Mouse (Mus musculus) forebrain, embryonic 11.5 days (tissue): ENCODE data around the gene Wfdc21. TPM values are rescaled to one million over a fixed set of nuclear protein-coding genes. Genes with fewer than 3 reads are reported as not detected.

Experiments
- ATAC-seq: fragments of 200-750 bp; cut with Nextera tagmentation; replicated peaks from 2 replicates; pipeline ENCODE4 v1.8.0; 2017; ENCODE audit warnings: moderate TSS enrichment; ENCODE audit not compliant: low FRiP score
- DNase-seq: peaks from one replicate; pipeline ENCODE4 v3.0.0-alpha.2; 2017; ENCODE audit warnings: low spot score
- H3K27ac ChIP-seq: fragments of 300-500 bp; sonication (generic); 2 replicates; pipeline ENCODE4 v1.5.1; 2014; ENCODE audit warnings: low read depth, low read length
- H3K27me3 ChIP-seq: fragments of 300-500 bp; sonication (generic); 2 replicates; pipeline ENCODE4 v1.6.1; 2014; ENCODE audit warnings: mild to moderate bottlenecking, low read length, mixed read lengths; ENCODE audit not compliant: control insufficient read depth, insufficient read depth
- H3K36me3 ChIP-seq: fragments of 300-500 bp; sonication (generic); 2 replicates; pipeline ENCODE4 v1.6.1; 2014; ENCODE audit warnings: mild to moderate bottlenecking, low read length, moderate library complexity, mixed read lengths; ENCODE audit not compliant: control insufficient read depth, insufficient read depth
- H3K4me1 ChIP-seq: fragments of 300-500 bp; sonication (generic); replicated peaks from 2 replicates; pipeline ENCODE4 v1.6.1; 2014; ENCODE audit warnings: low read length, mixed read lengths; ENCODE audit not compliant: control insufficient read depth, insufficient read depth
- H3K4me2 ChIP-seq: fragments of 300-500 bp; sonication (generic); 2 replicates; pipeline ENCODE4 v1.6.1; 2014; ENCODE audit warnings: low read depth, mild to moderate bottlenecking, low read length, moderate library complexity, mixed read lengths; ENCODE audit not compliant: severe bottlenecking
- H3K4me3 ChIP-seq: fragments of 300-500 bp; sonication (generic); 2 replicates; pipeline ENCODE4 v1.5.1; 2014; ENCODE audit warnings: low read depth, low read length
- H3K9ac ChIP-seq: fragments of 300-500 bp; sonication (generic); 2 replicates; pipeline ENCODE4 v1.6.1; 2014; ENCODE audit warnings: low read length
- H3K9me3 ChIP-seq: fragments of 300-500 bp; sonication (generic); 2 replicates; pipeline ENCODE4 v1.6.1; 2016; ENCODE audit warnings: low read length, mixed read lengths; ENCODE audit not compliant: control insufficient read depth
- WGBS: fragments of 180-500 bp; shearing (Covaris S2); extraction: QIAGEN DNeasy Blood & Tissue Kit; methylation state at CpG from one replicate; pipeline ENCODE4 v1.1.7; 2014; 5-methylcytosine and 5-hydroxymethylcytosine counted together
- polyA plus RNA-seq: library from polyadenylated mRNA; unstranded; fragments of >200 nt; fragmentation: Nextera tagmentation; extraction: Ambion mirVana; gene quantifications from 2 replicates; pipeline ENCODE4 v1.2.1, GENCODE M21; 2014

Wfdc21 gene
- polyA plus RNA-seq, 1 experiment from 2014 or later, result not detected

DNA sequence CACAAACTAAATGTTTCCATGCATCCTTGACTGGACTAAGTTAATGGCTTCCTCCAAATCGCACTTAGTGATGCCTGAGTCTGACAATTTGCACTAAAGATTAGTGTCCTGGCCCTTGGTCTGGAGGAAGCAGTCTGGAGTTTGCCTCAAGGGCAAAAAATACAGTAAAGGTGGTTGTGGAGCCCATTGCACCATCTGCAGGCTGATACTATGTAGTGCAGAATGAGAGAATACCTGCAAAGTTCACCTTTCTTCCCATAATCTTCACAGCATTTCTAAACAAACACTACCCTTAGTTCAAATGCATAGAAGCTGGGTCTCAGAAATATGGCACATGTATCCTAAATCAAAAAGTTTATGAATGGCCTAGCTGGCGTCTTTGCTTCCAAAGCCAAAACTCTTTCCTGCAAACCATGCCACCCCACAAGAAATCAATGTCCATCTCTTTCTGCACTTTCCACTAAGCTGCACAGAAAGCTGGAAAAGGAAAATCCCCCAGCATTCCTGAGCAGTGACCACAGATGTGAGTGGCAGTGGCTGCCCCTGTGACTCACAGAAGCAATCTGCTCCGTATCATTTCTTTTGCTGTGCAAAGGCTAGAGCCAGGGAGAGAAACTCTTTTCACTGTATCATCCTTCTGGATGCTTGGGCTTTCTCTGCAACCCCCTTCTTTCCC is 17.8 kb upstream of the Wfdc21 start:
- ATAC-seq (no peak), DNase-seq (no peak)
- Histone ChIP-seq H3K27ac (no peak overlapping the region), H3K4me2 (no peak overlapping the region), H3K27me3 (no peaks in the 10 kb centered on the region), H3K9me3 (no peaks in the 10 kb centered on the region), H3K9ac (no peak overlapping the region), H3K4me3 (no peak overlapping the region), H3K36me3 (no peaks in the 10 kb centered on the region), H3K4me1 (no peaks in the 10 kb centered on the region)
- WGBS, result 67% methylated on average over 3 of the region's 3 CpGs

DNA sequence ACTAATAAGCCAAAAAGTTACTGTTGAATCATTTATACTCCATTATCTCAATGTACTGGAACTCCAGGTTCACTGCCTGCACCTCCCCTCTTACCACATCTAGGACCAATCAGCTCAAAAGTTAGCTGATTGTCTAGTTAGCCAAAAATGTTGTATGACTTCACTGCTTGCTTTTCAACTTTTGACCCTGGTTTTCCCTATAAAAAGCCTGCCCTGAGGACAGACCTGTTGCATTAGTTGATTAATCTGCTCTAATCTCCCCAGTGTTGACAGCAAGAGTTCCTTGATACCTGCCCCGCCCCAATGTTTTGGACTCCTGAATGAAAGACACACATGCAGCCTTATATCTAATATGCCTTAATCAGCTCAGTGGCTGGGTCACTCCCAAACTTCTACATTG is 15.6 kb upstream of the Wfdc21 start:
- Histone ChIP-seq H3K36me3 (no peaks in the 10 kb centered on the region), H3K9me3 (no peaks in the 10 kb centered on the region), H3K4me3 (no peak overlapping the region), H3K9ac (no peak overlapping the region), H3K4me2 (no peak overlapping the region), H3K27me3 (no peaks in the 10 kb centered on the region), H3K27ac (no peak overlapping the region), H3K4me1 (no peaks in the 10 kb centered on the region; the same call in 1 of the 2 replicates)
- WGBS, result 87% methylated on average over 1 of the region's 1 CpGs
- ATAC-seq (no peak), DNase-seq (no peak)

DNA sequence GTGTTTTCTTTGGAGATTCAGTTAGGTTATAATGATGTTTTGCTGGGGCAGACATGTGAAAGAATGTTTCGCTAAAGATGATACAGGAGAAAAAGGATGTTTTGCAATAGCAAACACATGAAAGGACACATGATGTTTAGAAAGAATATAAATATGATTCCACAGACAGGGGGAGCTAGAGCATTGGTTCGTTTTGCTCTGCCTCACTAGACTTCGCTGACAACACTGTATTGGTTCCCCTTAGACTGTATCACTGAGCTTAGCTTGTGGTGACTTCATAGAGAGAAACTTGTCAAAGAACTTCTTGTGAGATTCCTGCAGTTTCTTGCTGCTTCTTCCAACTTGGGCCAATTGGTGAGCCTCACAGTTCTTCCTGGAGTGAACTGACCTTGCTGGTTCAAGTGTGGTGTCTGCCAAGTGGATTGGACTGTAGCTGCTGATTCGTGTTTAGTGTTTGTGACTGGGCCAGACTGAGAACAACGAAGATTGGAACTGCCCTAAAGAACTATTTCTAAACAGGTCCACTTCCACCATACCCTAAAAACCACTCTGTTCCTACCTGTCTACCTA is 13.6 kb upstream of the Wfdc21 start:
- DNase-seq (no peak), ATAC-seq (no peak)
- H3K9me3 ChIP-seq, result no peaks in the 10 kb centered on the region
- H3K27ac ChIP-seq, result no peak overlapping the region
- no peak overlapping the region for H3K9ac ChIP-seq
- no peak overlapping the region for H3K4me2 ChIP-seq
- H3K36me3 ChIP-seq, result no peaks in the 10 kb centered on the region
- WGBS, result 82% methylated on average over 5 of the region's 5 CpGs
- no peaks in the 10 kb centered on the region for H3K27me3 ChIP-seq
- H3K4me3 ChIP-seq, result no peak overlapping the region
- no peaks in the 10 kb centered on the region; the same call in 1 of the 2 replicates for H3K4me1 ChIP-seq

DNA sequence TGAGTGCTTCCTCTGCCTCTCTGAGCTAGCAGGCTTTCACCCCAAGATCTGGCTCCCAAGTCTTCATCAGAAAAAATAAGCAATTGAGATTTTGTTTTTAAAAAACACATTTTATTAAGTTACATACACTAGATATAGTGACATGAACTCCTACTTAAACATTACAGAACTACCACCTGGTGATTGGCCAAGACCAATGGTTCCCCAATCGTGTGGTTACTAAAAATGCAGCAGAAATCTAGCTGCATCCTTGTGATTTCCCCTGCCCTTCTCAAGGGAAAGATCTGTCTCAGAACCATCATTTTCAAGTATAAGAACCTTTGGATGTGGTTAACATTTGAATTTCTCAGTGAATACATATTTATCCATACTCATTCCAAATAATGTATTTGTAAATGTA is 12.5 kb upstream of the Wfdc21 start:
- no peak overlapping the region for H3K4me2 ChIP-seq
- DNase-seq (no peak), ATAC-seq (no peak)
- H3K4me3 ChIP-seq, result no peak overlapping the region
- H3K9me3 ChIP-seq, result no peaks in the 10 kb centered on the region
- WGBS, result 77% methylated on average over 1 of the region's 1 CpGs
- H3K27ac ChIP-seq, result no peak overlapping the region
- no peaks in the 10 kb centered on the region for H3K27me3 ChIP-seq
- H3K9ac ChIP-seq, result no peak overlapping the region
- no peaks in the 10 kb centered on the region for H3K36me3 ChIP-seq
- no peaks in the 10 kb centered on the region; the same call in 1 of the 2 replicates for H3K4me1 ChIP-seq

DNA sequence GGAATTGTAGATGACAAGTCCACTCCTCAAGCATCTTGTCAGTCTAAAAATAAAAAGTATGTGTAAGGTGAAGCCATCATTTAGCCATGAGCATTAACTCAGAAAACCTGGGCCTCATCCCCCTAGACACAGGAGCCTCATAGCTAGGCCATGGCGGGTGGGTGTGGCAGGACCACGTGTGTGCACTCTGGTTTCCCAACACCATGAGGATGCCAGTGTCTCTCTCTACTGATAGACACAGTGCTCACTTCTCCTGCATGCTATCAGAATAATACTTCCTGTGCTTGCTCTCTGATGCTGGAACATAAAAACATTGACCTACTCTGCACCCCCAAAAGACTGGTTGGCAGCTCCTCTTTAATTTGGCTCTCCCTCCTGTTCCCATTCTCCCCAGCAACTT is 10.9 kb upstream of the Wfdc21 start:
- no peaks in the 10 kb centered on the region; the same call in 1 of the 2 replicates for H3K4me1 ChIP-seq
- no peaks in the 10 kb centered on the region for H3K9me3 ChIP-seq
- 73% methylated on average over 2 of the region's 2 CpGs for WGBS

DNA sequence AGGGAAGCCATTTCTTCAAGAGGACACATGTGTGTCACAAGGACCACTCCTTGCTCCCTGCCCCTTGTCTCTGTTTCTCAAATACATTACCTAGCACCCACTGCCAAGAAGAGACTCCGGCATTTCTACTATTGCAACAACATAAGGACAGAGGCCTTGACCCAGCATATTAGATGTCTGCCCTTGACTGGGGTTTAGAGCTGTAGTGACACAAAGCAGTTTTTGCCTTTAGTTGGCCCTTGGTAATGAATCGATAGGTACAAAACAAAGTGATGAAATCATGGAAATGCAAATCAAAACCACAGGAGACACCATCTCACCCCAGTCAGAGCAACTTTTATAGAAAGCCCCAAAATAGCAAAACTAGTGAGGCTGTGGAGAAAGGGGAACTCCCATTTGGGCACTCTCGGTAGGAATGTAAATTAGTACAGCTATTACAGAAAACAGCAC is 9.6 kb upstream of the Wfdc21 start:
- H3K27me3 ChIP-seq, result no peaks in the 10 kb centered on the region
- no peaks in the 10 kb centered on the region for H3K9me3 ChIP-seq
- H3K4me3 ChIP-seq, result no peak overlapping the region
- ATAC-seq (no peak), DNase-seq (no peak)
- WGBS, result 88% methylated on average over 3 of the region's 3 CpGs
- no peak overlapping the region for H3K9ac ChIP-seq
- H3K4me1 ChIP-seq, result no peaks in the 10 kb centered on the region; the same call in 1 of the 2 replicates
- H3K27ac ChIP-seq, result no peak overlapping the region
- no peak overlapping the region for H3K4me2 ChIP-seq
- no peaks in the 10 kb centered on the region for H3K36me3 ChIP-seq

More for the DNA sequence above, 10.9 kb upstream of the Wfdc21 start:
- H3K9ac ChIP-seq, result no peak overlapping the region
- no peak overlapping the region for H3K4me3 ChIP-seq
- no peaks in the 10 kb centered on the region for H3K36me3 ChIP-seq
- H3K27me3 ChIP-seq, result no peaks in the 10 kb centered on the region
- no peak overlapping the region for H3K4me2 ChIP-seq
- no peak for ATAC-seq
- H3K27ac ChIP-seq, result no peak overlapping the region
- no peak for DNase-seq

DNA sequence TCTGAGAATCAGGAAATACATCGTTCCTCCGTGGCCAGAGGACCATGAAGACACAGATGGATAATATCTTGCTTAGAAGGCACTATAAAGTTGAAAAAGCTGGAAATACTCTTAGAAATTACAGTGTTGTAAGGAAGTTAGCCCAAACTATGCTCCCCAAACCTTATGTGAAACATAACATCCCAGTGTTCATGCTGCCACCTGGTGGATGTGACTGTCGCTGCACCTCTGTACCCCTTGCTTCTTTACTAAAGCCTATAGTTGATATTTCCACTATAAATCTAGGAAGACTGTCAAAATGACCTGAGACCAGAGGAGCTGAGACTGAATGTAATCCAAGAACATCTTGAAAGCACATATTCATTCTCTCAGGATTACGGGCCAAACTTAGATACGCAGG is 7.5 kb upstream of the Wfdc21 start:
- Histone ChIP-seq H3K36me3 (no peaks in the 10 kb centered on the region), H3K4me3 (no peak overlapping the region), H3K9ac (no peak overlapping the region), H3K27me3 (no peaks in the 10 kb centered on the region), H3K4me1 (no peaks in the 10 kb centered on the region; the same call in 1 of the 2 replicates), H3K27ac (no peak overlapping the region), H3K9me3 (no peaks in the 10 kb centered on the region), H3K4me2 (no peak overlapping the region)
- 28% methylated on average over 5 of the region's 5 CpGs for WGBS
- DNase-seq (peak; percentile 78), ATAC-seq (no peak)

DNA sequence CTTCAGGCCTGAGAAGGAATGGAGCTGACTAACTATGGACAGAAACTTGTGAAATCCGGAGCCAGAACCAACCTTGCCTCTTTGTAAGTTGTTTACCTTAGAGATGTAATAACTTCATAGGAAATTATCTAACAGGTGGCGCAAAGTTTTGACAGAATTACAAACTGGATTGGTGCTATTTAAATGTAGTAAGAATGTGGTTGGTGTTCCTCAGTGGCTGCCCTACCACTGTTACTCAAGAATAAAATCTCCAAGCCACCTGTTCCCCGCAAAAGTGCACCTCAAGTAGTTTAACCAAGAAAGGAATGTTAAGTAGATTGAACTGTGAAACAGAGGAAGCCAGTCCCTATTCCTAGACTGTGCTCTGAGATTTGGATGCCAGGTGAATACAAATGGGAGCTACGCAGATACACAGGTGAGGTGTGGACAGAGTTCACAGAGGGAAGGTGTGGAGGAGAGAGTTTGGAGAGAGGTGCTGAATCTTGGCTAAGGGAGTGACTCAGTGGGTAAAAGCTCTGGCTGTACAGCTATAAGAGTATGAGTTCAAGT is 6.2 kb upstream of the Wfdc21 start:
- 85% methylated on average over 4 of the region's 4 CpGs for WGBS
- Histone ChIP-seq H3K9me3 (no peaks in the 10 kb centered on the region), H3K36me3 (no peaks in the 10 kb centered on the region), H3K4me3 (no peak overlapping the region), H3K27me3 (no peaks in the 10 kb centered on the region), H3K4me2 (no peak overlapping the region), H3K27ac (no peak overlapping the region), H3K4me1 (no peaks in the 10 kb centered on the region), H3K9ac (no peak overlapping the region)
- DNase-seq, result no peak
- no peak for ATAC-seq
